Mouse (Mus musculus): ENCODE results near the gene March7. TPM values are rescaled to one million over a fixed set of nuclear protein-coding genes. Genes with fewer than 3 reads are reported as not detected.

March7 gene
- polyA plus RNA-seq (2014; fragmentation: Illumina TruSeq; extraction: RNeasy Lipid Tissue Mini Kit (QIAGEN cat#74804); ENCODE audit: low read depth, low replicate concordance) = 380 TPM

GRCm38 (mm10) chr2:60209703-60210651 lies at the start of gene March7, which contains the start of gene Baz2b:
Gene March7, plus strand, starts transcription at chr2:60209887.
Gene Baz2b, minus strand, starts transcription at chr2:60209839.

GRCm38 (mm10) chr2:60284467-60284821 lies 74.8 kb downstream of the March7 start, which contains the start of gene Cd302:
Gene Cd302, minus strand, starts transcription at chr2:60284488.

Other genes starting within 250 kb of the March7 start
- gene Baz2b, start within 50 bp of the March7 start, polyA plus RNA-seq (2014; fragmentation: Illumina TruSeq; extraction: RNeasy Lipid Tissue Mini Kit (QIAGEN cat#74804); ENCODE audit: low read depth, low replicate concordance) = 82.5 TPM
- gene Cd302, start 74.6 kb downstream of the March7 start, polyA plus RNA-seq (2014; fragmentation: Illumina TruSeq; extraction: RNeasy Lipid Tissue Mini Kit (QIAGEN cat#74804); ENCODE audit: low read depth, low replicate concordance) = 29.2 TPM
- gene Ly75, start 173.4 kb downstream of the March7 start, polyA plus RNA-seq (2014; fragmentation: Illumina TruSeq; extraction: RNeasy Lipid Tissue Mini Kit (QIAGEN cat#74804); ENCODE audit: low read depth, low replicate concordance) = 32.8 TPM